Mouse (Mus musculus) midbrain, postnatal 0 days (tissue): ENCODE data around the gene Zfp112. TPM values are rescaled to one million over a fixed set of nuclear protein-coding genes. Genes with fewer than 3 reads are reported as not detected.
"Not testable (repeated sequence)": the region's sequence is repeated elsewhere in the genome, so short reads cannot be mapped to it uniquely, and the experiment has no call there.

Source experiments
- ATAC-seq: fragments of 200-750 bp; cut with Nextera tagmentation; 2 replicates; pipeline ENCODE4 v1.8.0; 2017; ENCODE audit warnings: moderate number of reproducible peaks, mild to moderate bottlenecking, moderate TSS enrichment, moderate library complexity; ENCODE audit not compliant: low FRiP score
- DNase-seq: peaks from one replicate; pipeline ENCODE4 v3.0.0-alpha.2; 2015; ENCODE audit warnings: low spot score
- H3K27ac ChIP-seq: fragments of 300-500 bp; sonication (generic); 2 replicates; pipeline ENCODE4 v1.5.1; 2014; ENCODE audit warnings: low read depth, mild to moderate bottlenecking, low read length, mixed read lengths
- H3K27me3 ChIP-seq: fragments of 300-500 bp; sonication (generic); 2 replicates; pipeline ENCODE4 v1.6.1; 2014; ENCODE audit warnings: low read length, control low read depth, mixed read lengths; ENCODE audit not compliant: insufficient read depth
- H3K36me3 ChIP-seq: fragments of 300-500 bp; sonication (generic); 2 replicates; pipeline ENCODE4 v1.6.1; 2014; ENCODE audit warnings: low read length, control low read depth, mixed read lengths; ENCODE audit not compliant: insufficient read depth
- H3K4me1 ChIP-seq: fragments of 300-500 bp; sonication (generic); 2 replicates; pipeline ENCODE4 v1.6.1; 2014; ENCODE audit warnings: mild to moderate bottlenecking, control low read depth, antibody characterized with exemption, low read length, mixed read lengths; ENCODE audit not compliant: insufficient read depth
- H3K4me2 ChIP-seq: fragments of 300-500 bp; sonication (generic); 2 replicates; pipeline ENCODE4 v1.6.1; 2014; ENCODE audit warnings: low read depth, mild to moderate bottlenecking, low read length, mixed read lengths; ENCODE audit not compliant: poor library complexity, severe bottlenecking
- H3K4me3 ChIP-seq: fragments of 300-500 bp; sonication (generic); 2 replicates; pipeline ENCODE4 v1.5.1; 2014; ENCODE audit warnings: low read depth, mild to moderate bottlenecking, low read length, moderate library complexity
- H3K9ac ChIP-seq: fragments of 300-500 bp; sonication (generic); replicated peaks from 2 replicates; pipeline ENCODE4 v1.6.1; 2014; ENCODE audit warnings: mild to moderate bottlenecking, low read length, moderate library complexity, mixed read lengths; ENCODE audit not compliant: poor library complexity, severe bottlenecking
- H3K9me3 ChIP-seq: fragments of 300-500 bp; sonication (generic); 2 replicates; pipeline ENCODE4 v1.6.1; 2016; ENCODE audit warnings: low read length, control low read depth
- CTCF ChIP-seq: IDR thresholded peaks from 2 replicates; pipeline ENCODE4 v1.5.1; 2016; ENCODE audit warnings: antibody characterized with exemption, mild to moderate bottlenecking
- WGBS: fragments of 180-500 bp; shearing (Covaris S2); extraction: QIAGEN DNeasy Blood & Tissue Kit; methylation state at CpG from one replicate; pipeline ENCODE4 v1.1.7; 2014; 5-methylcytosine and 5-hydroxymethylcytosine counted together
- polyA plus RNA-seq: library from polyadenylated mRNA; unstranded; fragments of >200 nt; fragmentation: Nextera tagmentation; extraction: Ambion mirVana; gene quantifications from 2 replicates; pipeline ENCODE4 v1.2.1, GENCODE M21; 2015
- total RNA-seq: library from RNA; depleted of rRNA; stranded (reverse); fragments of >200 nt; gene quantifications from 2 replicates; pipeline ENCODE4 v1.2.3, GENCODE M21; 2014; rRNA removed

Gene Zfp112
- total RNA-seq = 6.9 and 10.0 TPM in 2 replicates
- 4.2 and 4.3 TPM in 2 replicates for polyA plus RNA-seq

- Histone ChIP-seq H3K4me3 (peak within 1 kb of the TSS; percentile 75), H3K27ac (peak within 1 kb of the TSS; percentile 75), H3K4me2 (peak within 1 kb of the TSS; percentile 76), H3K9ac (peak within 1 kb of the TSS; percentile 76), H3K27me3 (no peaks in the 10 kb centered on the region), H3K9me3 (peaks cover 14% of the 10 kb centered on the region), H3K36me3 (peaks cover 5% of the 10 kb centered on the region; the same call in 1 of the 2 replicates), H3K4me1 (no peaks in the 10 kb centered on the region)
- peak; percentile 97 for ATAC-seq
- DNase-seq = peak; percentile 97
- 4% methylated on average over 23 of the region's 23 CpGs for WGBS
- TF ChIP-seq CTCF = peak; percentile 36
These were observed at the start of gene Zfp112 for GRCm38 (mm10) chr7:24112156-24112856. Gene Zfp112, plus strand, starts transcription at chr7:24112314.

GRCm38 (mm10) chr7:24074424-24074823 lies 37.7 kb upstream of the Zfp112 start:
- H3K9ac ChIP-seq, H3K9me3 ChIP-seq, DNase-seq, H3K36me3 ChIP-seq, H3K27ac ChIP-seq, ATAC-seq, H3K4me3 ChIP-seq, H3K4me2 ChIP-seq, H3K4me1 ChIP-seq, H3K27me3 ChIP-seq: not testable (repeated sequence)
- 55% methylated on average over 1 of the region's 1 CpGs for WGBS

- peak within 1 kb of the TSS; percentile 87 for H3K4me2 ChIP-seq
- H3K4me1 ChIP-seq = peaks cover 9% of the 10 kb centered on the region
- H3K9ac ChIP-seq = peak within 1 kb of the TSS; percentile 68
- H3K27me3 ChIP-seq = no peaks in the 10 kb centered on the region
- H3K27ac ChIP-seq = peak within 1 kb of the TSS; percentile 73; the same call in 1 of the 2 replicates
- H3K9me3 ChIP-seq = 0 out of 2 replicates have a peak, but pooled peaks cover 5% of the 10 kb centered on the region
- H3K36me3 ChIP-seq = no peaks in the 10 kb centered on the region; the same call in 1 of the 2 replicates
- peak; percentile 99 for ATAC-seq
- DNase-seq = peak; percentile 100
- TF ChIP-seq CTCF = peak; percentile 20; the same call in 1 of the 2 replicates
- WGBS = 16% methylated on average over 44 of the region's 44 CpGs
- peak within 1 kb of the TSS; percentile 76 for H3K4me3 ChIP-seq
These were observed 30.3 kb upstream of the Zfp112 start, which contains the start of gene Zfp180 for GRCm38 (mm10) chr7:24081634-24082431. Gene Zfp180, plus strand, starts transcription at chr7:24081924.

- peak overlapping the region; percentile 76 for H3K4me3 ChIP-seq
- no peak for TF ChIP-seq CTCF
- peak; percentile 2; the same call in 1 of the 2 replicates for ATAC-seq
- H3K9me3 ChIP-seq = 0 out of 2 replicates have a peak, but pooled peaks cover 5% of the 10 kb centered on the region
- no peaks in the 10 kb centered on the region; the same call in 1 of the 2 replicates for H3K36me3 ChIP-seq
- no peak for DNase-seq
- H3K4me1 ChIP-seq = peaks cover 9% of the 10 kb centered on the region
- H3K4me2 ChIP-seq = peak overlapping the region; percentile 87
- H3K9ac ChIP-seq = peak overlapping the region; percentile 68
- peak overlapping the region; percentile 73; the same call in 1 of the 2 replicates for H3K27ac ChIP-seq
- H3K27me3 ChIP-seq = no peaks in the 10 kb centered on the region
- 59% methylated on average over 15 of the region's 15 CpGs for WGBS
These were observed 29.5 kb upstream of the Zfp112 start for GRCm38 (mm10) chr7:24082457-24083235.

GRCm38 (mm10) chr7:24086871-24087270 lies 25.2 kb upstream of the Zfp112 start:
- ATAC-seq = no peak
- H3K27ac ChIP-seq = no peak overlapping the region
- H3K9ac ChIP-seq = no peak overlapping the region
- H3K36me3 ChIP-seq = no peaks in the 10 kb centered on the region; the same call in 1 of the 2 replicates
- H3K4me3 ChIP-seq = no peak overlapping the region
- H3K27me3 ChIP-seq = no peaks in the 10 kb centered on the region
- peaks cover 9% of the 10 kb centered on the region for H3K4me1 ChIP-seq
- 96% methylated on average over 4 of the region's 4 CpGs for WGBS
- no peak for TF ChIP-seq CTCF
- DNase-seq = no peak
- H3K4me2 ChIP-seq = no peak overlapping the region
- 0 out of 2 replicates have a peak, but pooled peaks cover 5% of the 10 kb centered on the region for H3K9me3 ChIP-seq
